Mouse (Mus musculus) embryonic facial prominence, embryonic 13.5 days (tissue): ENCODE results near the gene Synj2. TPM values are rescaled to one million over a fixed set of nuclear protein-coding genes. Genes with fewer than 3 reads are reported as not detected.

Experiments
- ATAC-seq: fragments of 200-750 bp; cut with Nextera tagmentation; 2 replicates; pipeline ENCODE4 v1.8.0; 2017; ENCODE audit warnings: low read depth; ENCODE audit not compliant: insufficient number of reproducible peaks, insufficient read depth, low FRiP score, low TSS enrichment
- H3K27ac ChIP-seq: fragments of 300-500 bp; sonication (generic); 2 replicates; pipeline ENCODE4 v1.5.1; 2015; ENCODE audit warnings: moderate library complexity, mild to moderate bottlenecking, inconsistent platforms
- H3K27me3 ChIP-seq: fragments of 300-500 bp; sonication (generic); 2 replicates; pipeline ENCODE4 v1.6.1; 2015; ENCODE audit warnings: mild to moderate bottlenecking, inconsistent platforms
- H3K36me3 ChIP-seq: fragments of 300-500 bp; sonication (generic); 2 replicates; pipeline ENCODE4 v1.6.1; 2015; ENCODE audit warnings: mild to moderate bottlenecking, inconsistent platforms
- H3K4me1 ChIP-seq: fragments of 300-500 bp; sonication (generic); 2 replicates; pipeline ENCODE4 v1.6.1; 2015; ENCODE audit warnings: inconsistent platforms
- H3K4me2 ChIP-seq: fragments of 300-500 bp; sonication (generic); 2 replicates; pipeline ENCODE4 v1.6.1; 2015; ENCODE audit warnings: moderate library complexity, mild to moderate bottlenecking, inconsistent platforms
- H3K4me3 ChIP-seq: fragments of 300-500 bp; sonication (generic); 2 replicates; pipeline ENCODE4 v1.5.1; 2015; ENCODE audit warnings: mild to moderate bottlenecking, inconsistent platforms
- H3K9ac ChIP-seq: fragments of 300-500 bp; sonication (generic); 2 replicates; pipeline ENCODE4 v1.6.1; 2015; ENCODE audit warnings: mild to moderate bottlenecking, inconsistent platforms
- H3K9me3 ChIP-seq: fragments of 300-500 bp; sonication (generic); 2 replicates; pipeline ENCODE4 v1.6.1; 2016; ENCODE audit warnings: inconsistent platforms
- WGBS: fragments of 180-500 bp; shearing (Covaris S2); methylation state at CpG from one replicate; pipeline ENCODE4 v1.1.7; 2015; ENCODE audit warnings: mixed read lengths; 5-methylcytosine and 5-hydroxymethylcytosine counted together
- polyA plus RNA-seq: library from polyadenylated mRNA; unstranded; fragments of >200 nt; fragmentation: Nextera tagmentation; extraction: Ambion mirVana; gene quantifications from 2 replicates; pipeline ENCODE4 v1.2.1, GENCODE M21; 2015

Gene Synj2
- polyA plus RNA-seq, 1 experiment from 2014 or later, result 2.9 TPM

DNA sequence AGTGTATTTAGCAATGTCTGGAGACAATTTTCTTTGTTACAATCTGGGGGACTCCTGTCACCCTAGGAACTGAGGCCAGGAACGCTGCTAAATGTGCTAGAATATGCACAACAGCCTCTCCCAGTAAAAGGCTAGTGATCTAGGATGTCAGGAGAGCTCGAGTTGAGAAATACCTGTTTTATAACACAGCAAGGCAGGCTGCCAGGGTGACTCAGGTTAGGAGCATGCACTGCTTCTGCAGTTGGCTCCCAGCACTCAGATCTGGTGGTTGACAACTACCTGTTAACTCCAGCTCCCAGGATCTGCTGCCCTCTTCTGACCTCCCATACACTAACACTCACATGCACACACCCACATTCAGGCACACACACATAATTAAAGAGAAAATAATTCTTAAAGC, 124.9 kb downstream of the Synj2 start:
- H3K4me3 ChIP-seq, result no peak overlapping the region
- H3K27ac ChIP-seq, result no peak overlapping the region
- H3K4me2 ChIP-seq, result no peak overlapping the region
- H3K36me3 ChIP-seq, result peaks cover 66% of the 10 kb centered on the region
- no peaks in the 10 kb centered on the region for H3K4me1 ChIP-seq
- WGBS, result 91% methylated on average over 2 of the region's 2 CpGs
- H3K9me3 ChIP-seq, result no peaks in the 10 kb centered on the region
- H3K27me3 ChIP-seq, result no peaks in the 10 kb centered on the region
- no peak overlapping the region for H3K9ac ChIP-seq
- ATAC-seq, result no peak

DNA sequence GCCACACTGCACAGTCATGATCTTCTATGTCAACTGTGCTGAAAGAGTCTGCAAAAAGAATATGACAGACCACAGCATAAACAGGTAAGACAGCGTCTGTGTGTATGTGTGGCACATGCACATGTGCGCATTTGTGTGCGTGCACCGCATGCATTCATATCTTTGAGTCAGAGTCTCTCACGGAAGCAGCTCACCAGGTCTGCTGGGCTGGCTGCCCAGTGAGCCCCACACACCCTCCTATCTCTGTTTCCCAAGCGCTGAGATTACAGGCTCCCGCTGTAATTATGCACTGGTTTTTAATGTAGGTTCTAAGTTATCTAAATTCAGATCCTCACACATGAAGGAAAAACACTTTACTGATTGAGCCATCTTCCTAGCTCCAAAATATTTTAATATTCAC, 126.5 kb downstream of the Synj2 start:
- Histone ChIP-seq H3K4me1 (no peaks in the 10 kb centered on the region), H3K27me3 (no peaks in the 10 kb centered on the region), H3K36me3 (peaks cover 77% of the 10 kb centered on the region), H3K4me3 (no peak overlapping the region), H3K27ac (no peak overlapping the region), H3K9me3 (no peaks in the 10 kb centered on the region), H3K9ac (no peak overlapping the region), H3K4me2 (no peak overlapping the region)
- 97% methylated on average over 7 of the region's 7 CpGs for WGBS
- no peak for ATAC-seq

DNA sequence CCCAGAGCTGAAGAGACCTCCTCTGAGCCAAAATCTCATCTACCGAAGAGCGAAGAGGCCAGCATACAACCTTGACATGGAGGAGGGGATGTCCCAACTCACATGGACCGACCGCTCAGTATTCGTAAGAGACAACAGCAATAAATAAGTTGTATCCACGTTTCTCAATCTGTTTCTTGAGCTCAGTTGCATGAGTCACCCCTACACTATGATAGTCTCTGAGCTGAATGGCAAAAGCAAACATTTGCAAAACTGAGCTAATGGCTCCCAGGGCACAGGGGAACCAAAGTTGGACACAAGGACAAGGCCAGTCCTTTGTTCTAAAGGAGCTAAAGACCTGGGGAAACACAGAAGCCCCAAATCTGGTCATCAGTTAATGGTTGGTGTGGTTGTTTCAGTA, 128.8 kb downstream of the Synj2 start:
- Histone ChIP-seq H3K9ac (no peak overlapping the region), H3K4me3 (no peak overlapping the region), H3K9me3 (no peaks in the 10 kb centered on the region), H3K27ac (no peak overlapping the region), H3K27me3 (no peaks in the 10 kb centered on the region), H3K4me1 (no peaks in the 10 kb centered on the region), H3K36me3 (peaks cover 71% of the 10 kb centered on the region), H3K4me2 (no peak overlapping the region)
- ATAC-seq, result no peak
- 91% methylated on average over 6 of the region's 6 CpGs for WGBS

GRCm38 (mm10) chr17:6073405-6073804, 132.3 kb downstream of the Synj2 start:
- H3K4me1 ChIP-seq, result peaks cover 2% of the 10 kb centered on the region
- H3K9ac ChIP-seq, result no peak overlapping the region
- H3K36me3 ChIP-seq, result peaks cover 47% of the 10 kb centered on the region
- H3K27me3 ChIP-seq, result no peaks in the 10 kb centered on the region
- ATAC-seq, result no peak
- no peak overlapping the region for H3K4me2 ChIP-seq
- 76% methylated on average over 7 of the region's 7 CpGs for WGBS
- no peak overlapping the region for H3K27ac ChIP-seq
- no peak overlapping the region for H3K4me3 ChIP-seq
- H3K9me3 ChIP-seq, result no peaks in the 10 kb centered on the region

- Histone ChIP-seq H3K4me1 (peaks cover 16% of the 10 kb centered on the region), H3K27ac (peak within 1 kb of the TSS; percentile 83), H3K36me3 (peaks cover 24% of the 10 kb centered on the region), H3K9me3 (no peaks in the 10 kb centered on the region), H3K4me3 (peak within 1 kb of the TSS; percentile 86), H3K4me2 (peak within 1 kb of the TSS; percentile 76), H3K27me3 (no peaks in the 10 kb centered on the region), H3K9ac (peak within 1 kb of the TSS; percentile 94)
- under 1% methylated on average over 69 of the region's 70 CpGs for WGBS
- peak; percentile 96 for ATAC-seq
Observed at GRCm38 (mm10) chr17:6079287-6080122, 138.4 kb downstream of the Synj2 start, which contains the start of the genes Serac1 and Gtf2h5. Serac1 (minus strand) TSS chr17:6079741. Gtf2h5 (plus strand) TSS chr17:6079786.

DNA sequence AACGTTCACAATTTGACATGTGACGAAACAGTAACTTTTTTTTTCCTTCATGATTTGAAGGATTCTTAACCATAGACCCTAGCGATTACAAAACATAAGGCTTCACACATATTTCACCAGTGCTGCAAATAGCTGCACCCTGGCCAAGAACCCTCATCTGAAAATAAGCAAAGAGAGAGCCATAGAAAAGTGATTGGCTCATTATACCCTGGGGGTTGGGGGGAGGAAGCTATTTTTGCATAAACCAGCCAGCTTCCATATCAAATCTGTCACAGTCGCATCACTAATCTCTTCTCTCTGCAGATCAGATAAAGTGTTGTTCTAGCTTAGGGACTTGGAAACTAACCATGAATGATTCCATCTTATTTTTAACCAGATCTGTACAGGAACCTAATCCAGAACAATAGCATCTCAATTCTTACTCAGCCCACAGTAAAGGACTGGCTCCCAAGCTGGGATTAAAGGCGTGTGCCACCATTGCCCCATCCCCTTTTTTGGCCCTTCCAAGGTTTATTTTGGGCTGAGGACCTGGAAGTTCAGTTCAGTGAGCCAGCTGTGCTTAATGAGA, 142.3 kb downstream of the Synj2 start:
- H3K27ac ChIP-seq, result no peak overlapping the region
- H3K27me3 ChIP-seq, result no peaks in the 10 kb centered on the region
- ATAC-seq, result no peak
- 82% methylated on average over 5 of the region's 5 CpGs for WGBS
- no peak overlapping the region for H3K9ac ChIP-seq
- no peak overlapping the region for H3K4me3 ChIP-seq
- peaks cover 51% of the 10 kb centered on the region for H3K36me3 ChIP-seq
- no peak overlapping the region for H3K4me2 ChIP-seq
- peaks cover 13% of the 10 kb centered on the region for H3K4me1 ChIP-seq
- H3K9me3 ChIP-seq, result no peaks in the 10 kb centered on the region

DNA sequence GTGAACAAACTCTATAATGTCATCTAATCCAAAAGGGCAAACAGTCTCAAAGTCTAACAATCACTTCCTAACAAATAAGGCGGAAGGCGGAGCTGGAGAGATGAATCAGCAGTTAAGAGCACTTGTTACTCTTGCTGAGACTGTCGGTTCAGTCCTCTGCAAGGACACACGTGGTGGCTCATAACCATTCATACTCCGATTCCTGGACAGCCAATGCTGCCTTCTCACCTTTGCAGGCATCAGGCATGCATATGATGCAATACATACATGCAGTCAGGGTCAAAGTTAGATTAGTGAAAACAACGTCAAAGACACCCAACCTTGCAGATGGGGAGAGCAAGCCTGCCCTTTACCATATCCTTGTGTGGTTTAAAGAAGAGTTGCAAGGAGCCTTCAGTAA, 150.5 kb downstream of the Synj2 start:
- WGBS, result 88% methylated on average over 6 of the region's 6 CpGs

More for the DNA sequence above, 150.5 kb downstream of the Synj2 start:
- H3K4me2 ChIP-seq, result no peak overlapping the region
- H3K4me1 ChIP-seq, result no peaks in the 10 kb centered on the region
- H3K27me3 ChIP-seq, result no peaks in the 10 kb centered on the region
- no peak overlapping the region for H3K4me3 ChIP-seq
- H3K27ac ChIP-seq, result no peak overlapping the region
- H3K9ac ChIP-seq, result no peak overlapping the region
- H3K9me3 ChIP-seq, result no peaks in the 10 kb centered on the region
- no peak for ATAC-seq
- H3K36me3 ChIP-seq, result peaks cover 21% of the 10 kb centered on the region

Other genes with a start within 250 kb of the Synj2 start
- 22.9 and 23.4 TPM in 2 replicates for gene Snx9, start 100.0 kb upstream of the Synj2 start, polyA plus RNA-seq
- 6.2 and 6.8 TPM in 2 replicates for gene Serac1, start 138.5 kb downstream of the Synj2 start, polyA plus RNA-seq
- 186 and 198 TPM in 2 replicates for gene Gtf2h5, start 138.5 kb downstream of the Synj2 start, polyA plus RNA-seq
- 116 and 141 TPM in 2 replicates for gene Tulp4, start 165.2 kb downstream of the Synj2 start, polyA plus RNA-seq